26 mouse cellular contexts compared by ENCODE assay signal in the genomic region with DNA sequence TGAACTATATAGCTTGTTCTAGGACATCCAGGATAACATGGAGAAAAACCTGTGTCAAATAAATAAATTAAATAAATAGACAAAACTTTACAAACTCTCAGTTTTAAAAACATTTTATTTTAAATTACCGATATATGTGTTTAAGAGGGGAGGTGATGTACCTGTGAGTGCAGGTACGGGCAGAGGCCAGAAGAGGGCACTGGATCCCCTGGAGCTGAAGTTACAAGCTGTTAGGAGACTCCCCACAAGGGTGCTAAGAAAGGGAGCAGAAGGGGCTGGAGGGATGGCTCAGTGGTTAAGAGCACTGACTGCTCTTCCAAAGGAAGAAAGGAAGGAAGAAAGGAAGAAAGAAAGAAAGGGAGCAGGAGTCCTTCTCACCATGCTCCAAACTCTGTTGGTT. TPM values are rescaled to one million over a fixed set of nuclear protein-coding genes. Genes with fewer than 3 reads are reported as not detected.
DNase-seq lines count a peak whose midpoint lies in the region; ATAC-seq and TF ChIP-seq lines count a peak whose summit lies in the region.
"Had no signal": no experiment of that assay in that cellular context is flagged by ENCODE, and none has a peak within 500 bp of the region (broad histone marks: within the 10 kb centered on the region; RNA-seq: fewer than 3 reads in every experiment).

No protein-coding gene starts in this region.

- H3K4me3 ChIP-seq in hindbrain, postnatal 0 days (ENCODE audit: low read length): no peak overlapping the region
- no peak overlapping the region for H3K4me3 ChIP-seq in hindbrain, embryonic 12.5 days
- H3K4me3 ChIP-seq in liver, postnatal 0 days (ENCODE audit: low read depth, low read length): no peak overlapping the region
- no peak overlapping the region for H3K4me3 ChIP-seq in ES-Bruce4 (ENCODE audit: low read depth, low read length)
- no peak overlapping the region for H3K4me3 ChIP-seq in small intestine, adult 2 months (ENCODE audit: low read depth, low read length)
- H3K4me3 ChIP-seq in heart, embryonic 11.5 days (ENCODE audit: low read depth, low read length): no peak overlapping the region
- H3K4me3 ChIP-seq: embryonic facial prominence, embryonic 15.5 days; heart, embryonic 15.5 days; limb, embryonic 13.5 days; neural tube, embryonic 12.5 days had no signal

- 99% methylated on average over 2 of the region's 2 CpGs for WGBS in hindbrain, postnatal 0 days
- 96% methylated on average over 2 of the region's 2 CpGs for WGBS in hindbrain, embryonic 12.5 days
- 88% methylated on average over 2 of the region's 2 CpGs for WGBS in liver, postnatal 0 days (ENCODE audit: insufficient replicate concordance)
- WGBS in small intestine, adult 2 months: 97% methylated on average over 2 of the region's 2 CpGs
- WGBS in heart, embryonic 11.5 days (ENCODE audit: insufficient replicate concordance): 92% methylated on average over 2 of the region's 2 CpGs

- no peak overlapping the region for H3K4me2 ChIP-seq in hindbrain, postnatal 0 days (ENCODE audit: low read depth, low read length)
- H3K4me2 ChIP-seq in hindbrain, embryonic 12.5 days (replicated peaks): no peak overlapping the region
- no peak overlapping the region for H3K4me2 ChIP-seq in liver, postnatal 0 days (ENCODE audit: low read depth, low read length)
- H3K4me2 ChIP-seq in heart, embryonic 11.5 days: no peak overlapping the region
- H3K4me2 ChIP-seq: embryonic facial prominence, embryonic 15.5 days; heart, embryonic 15.5 days; limb, embryonic 13.5 days; neural tube, embryonic 12.5 days had no signal

- ATAC-seq in hindbrain, postnatal 0 days: no peak
- ATAC-seq in hindbrain, embryonic 12.5 days (ENCODE audit: low FRiP score): no peak
- no peak for ATAC-seq in liver, postnatal 0 days
- no peak for ATAC-seq in heart, embryonic 11.5 days (replicated peaks; ENCODE audit: insufficient number of reproducible peaks, low FRiP score, low TSS enrichment)

- peaks cover 13% of the 10 kb centered on the region; the same call in 1 of the 2 replicates for H3K4me1 ChIP-seq in hindbrain, postnatal 0 days (ENCODE audit: insufficient read depth, low read length)
- H3K4me1 ChIP-seq in hindbrain, embryonic 12.5 days: peaks cover 19% of the 10 kb centered on the region
- H3K4me1 ChIP-seq in liver, postnatal 0 days (ENCODE audit: insufficient read depth): peaks cover 14% of the 10 kb centered on the region
- H3K4me1 ChIP-seq in ES-Bruce4 (ENCODE audit: control insufficient read depth, insufficient read depth, low read length): peaks cover 2% of the 10 kb centered on the region
- H3K4me1 ChIP-seq in small intestine, adult 2 months (ENCODE audit: control insufficient read depth, insufficient read depth, insufficient read length, low read length): peaks cover 11% of the 10 kb centered on the region
- H3K4me1 ChIP-seq in heart, embryonic 11.5 days (ENCODE audit: control insufficient read depth, insufficient read depth, low read length): peaks cover 17% of the 10 kb centered on the region

- no peak overlapping the region for H3K27ac ChIP-seq in hindbrain, postnatal 0 days
- no peak overlapping the region for H3K27ac ChIP-seq in hindbrain, embryonic 12.5 days
- no peak overlapping the region for H3K27ac ChIP-seq in liver, postnatal 0 days (ENCODE audit: low read depth)
- H3K27ac ChIP-seq in ES-Bruce4 (ENCODE audit: insufficient read depth, low read length): no peak overlapping the region
- H3K27ac ChIP-seq in small intestine, adult 2 months (ENCODE audit: insufficient read depth, low read depth, low read length): no peak overlapping the region
- H3K27ac ChIP-seq in heart, embryonic 11.5 days (ENCODE audit: low read depth, low read length): no peak overlapping the region
- H3K27ac ChIP-seq: embryonic facial prominence, embryonic 15.5 days; heart, embryonic 15.5 days; limb, embryonic 13.5 days; neural tube, embryonic 12.5 days had no signal

- H3K9ac ChIP-seq in hindbrain, postnatal 0 days (replicated peaks; ENCODE audit: low read length): no peak overlapping the region
- H3K9ac ChIP-seq in hindbrain, embryonic 12.5 days: no peak overlapping the region
- H3K9ac ChIP-seq in liver, postnatal 0 days (replicated peaks): no peak overlapping the region
- no peak overlapping the region for H3K9ac ChIP-seq in ES-Bruce4 (ENCODE audit: low read depth, poor library complexity, severe bottlenecking)
- no peak overlapping the region for H3K9ac ChIP-seq in heart, embryonic 11.5 days (ENCODE audit: low read depth, low read length)
- H3K9ac ChIP-seq: embryonic facial prominence, embryonic 15.5 days; heart, embryonic 15.5 days; limb, embryonic 13.5 days; neural tube, embryonic 12.5 days had no signal

- no peaks in the 10 kb centered on the region for H3K27me3 ChIP-seq in hindbrain, postnatal 0 days (ENCODE audit: insufficient read depth, low read length)
- no peaks in the 10 kb centered on the region for H3K27me3 ChIP-seq in hindbrain, embryonic 12.5 days
- H3K27me3 ChIP-seq in liver, postnatal 0 days (ENCODE audit: insufficient read depth, low read length): no peaks in the 10 kb centered on the region
- no peaks in the 10 kb centered on the region for H3K27me3 ChIP-seq in ES-Bruce4 (ENCODE audit: control insufficient read depth, insufficient read depth, low read length, poor library complexity, severe bottlenecking)
- no peaks in the 10 kb centered on the region for H3K27me3 ChIP-seq in small intestine, adult 2 months (ENCODE audit: control insufficient read depth, insufficient read depth, low read length)
- H3K27me3 ChIP-seq in heart, embryonic 11.5 days (ENCODE audit: control insufficient read depth, insufficient read depth, low read length): no peaks in the 10 kb centered on the region
- H3K27me3 ChIP-seq: embryonic facial prominence, embryonic 15.5 days; heart, embryonic 15.5 days; limb, embryonic 13.5 days; neural tube, embryonic 12.5 days had no signal

- no peaks in the 10 kb centered on the region for H3K9me3 ChIP-seq in hindbrain, postnatal 0 days (ENCODE audit: low read length)
- no peaks in the 10 kb centered on the region for H3K9me3 ChIP-seq in hindbrain, embryonic 12.5 days (replicated peaks)
- no peaks in the 10 kb centered on the region; the same call in 1 of the 2 replicates for H3K9me3 ChIP-seq in liver, postnatal 0 days (ENCODE audit: low read length)
- H3K9me3 ChIP-seq in ES-Bruce4 (replicated peaks; ENCODE audit: control insufficient read depth, insufficient read depth, low read length, poor library complexity, severe bottlenecking): no peaks in the 10 kb centered on the region
- no peaks in the 10 kb centered on the region for H3K9me3 ChIP-seq in heart, embryonic 11.5 days (replicated peaks; ENCODE audit: control insufficient read depth, low read length)
- H3K9me3 ChIP-seq: embryonic facial prominence, embryonic 15.5 days; heart, embryonic 15.5 days; limb, embryonic 13.5 days; neural tube, embryonic 12.5 days had no signal

- 0 out of 2 replicates have a peak, but pooled peaks have one; percentile 9 for TF ChIP-seq CTCF in hindbrain, postnatal 0 days (IDR thresholded peaks at IDR 0.05; ENCODE audit: low read depth)
- peak; percentile 48 for TF ChIP-seq CTCF in liver, postnatal 0 days (IDR thresholded peaks at IDR 0.05; ENCODE audit: low read depth)
- peak; percentile 69 for TF ChIP-seq CTCF in ES-Bruce4 (IDR thresholded peaks at IDR 0.05; ENCODE audit: low read depth, low read length)
- TF ChIP-seq CTCF in small intestine, adult 2 months (IDR thresholded peaks at IDR 0.05; ENCODE audit: extremely low read depth, insufficient read length, insufficient replicate concordance, low read depth, low read length): peak; percentile 29; the same call in 1 of the 2 replicates

- no peaks in the 10 kb centered on the region; the same call in 1 of the 2 replicates for H3K36me3 ChIP-seq in hindbrain, postnatal 0 days (ENCODE audit: insufficient read depth, low read length)
- H3K36me3 ChIP-seq in hindbrain, embryonic 12.5 days: peaks cover 4% of the 10 kb centered on the region
- no peaks in the 10 kb centered on the region for H3K36me3 ChIP-seq in liver, postnatal 0 days (replicated peaks; ENCODE audit: insufficient read depth, low read length)
- no peaks in the 10 kb centered on the region for H3K36me3 ChIP-seq in ES-Bruce4 (ENCODE audit: control insufficient read depth, insufficient read depth, low read length, poor library complexity, severe bottlenecking)
- H3K36me3 ChIP-seq in small intestine, adult 2 months (ENCODE audit: control insufficient read depth, insufficient read depth, low read length): no peaks in the 10 kb centered on the region
- peaks cover 8% of the 10 kb centered on the region for H3K36me3 ChIP-seq in heart, embryonic 11.5 days (ENCODE audit: control insufficient read depth, insufficient read depth, low read length)

- TF ChIP-seq POLR2A in ES-Bruce4 (IDR thresholded peaks at IDR 0.05; ENCODE audit: insufficient read depth, low read length): no peak
- TF ChIP-seq POLR2A in small intestine, adult 2 months (IDR thresholded peaks at IDR 0.05; ENCODE audit: low read depth, low read length): no peak

- DNase-seq in hindbrain, postnatal 0 days (ENCODE audit: low spot score): no peak
- DNase-seq in liver, postnatal 0 days: no peak
- DNase-seq in liver: no peak
- no peak for DNase-seq in thymus, postnatal 25 days
- DNase-seq: adrenal gland, postnatal 10 days; cerebellum, postnatal 36 days; gastrocnemius, postnatal 10 days; heart, adult 11 months; kidney, adult 9 months; lung, adult 2 months; lung, postnatal 4 days; right cerebral cortex, postnatal 4 days; thymus, postnatal 4 days had no signal

- TF ChIP-seq EP300 in liver, postnatal 0 days (IDR thresholded peaks at IDR 0.05; ENCODE audit: low read depth): no peak
- TF ChIP-seq EP300 in ES-Bruce4 (IDR thresholded peaks at IDR 0.05; ENCODE audit: insufficient read depth, low read depth, low read length): no peak

RNA-seq across cellular contexts. Expression of gene C2, which starts 6.7 kb away (rescaled TPM):
- 5.4 and 7.8 TPM in 2 replicates for total RNA-seq in hindbrain, postnatal 0 days (2014; rRNA removed)
- 5.5 and 6.0 TPM in 2 replicates for polyA plus RNA-seq in hindbrain, postnatal 0 days (2015; fragmentation: Nextera tagmentation; extraction: Ambion mirVana)
- 1.4 and 2.6 TPM in 2 replicates for polyA plus RNA-seq in hindbrain, embryonic 12.5 days (2016; fragmentation: Nextera tagmentation; extraction: Ambion mirVana)
- 35.7 and 37.3 TPM in 2 replicates for polyA plus RNA-seq in liver, postnatal 0 days (2015; fragmentation: Nextera tagmentation; extraction: Ambion mirVana)
- 9.9 and 10.8 TPM in 2 replicates for polyA plus RNA-seq in ES-Bruce4 (2011; ENCODE audit: insufficient read depth, insufficient read length, low read depth, missing spikeins)
- 4.3 and 10.6 TPM in 2 replicates for polyA plus RNA-seq in small intestine, adult 2 months (2012; rRNA removed)
- 0.70 and 0.94 TPM in 2 replicates for polyA plus RNA-seq in heart, embryonic 11.5 days (2014; fragmentation: Nextera tagmentation; extraction: Ambion mirVana)
- total RNA-seq: hematopoietic stem cell, adult 5-6 weeks; monocyte, adult 5-6 weeks had no signal

RNA-seq across cellular contexts. Expression of gene Ehmt2, which starts 6.9 kb away (rescaled TPM):
- 309 and 317 TPM in 2 replicates for total RNA-seq in hindbrain, postnatal 0 days (2014; rRNA removed)
- polyA plus RNA-seq in hindbrain, postnatal 0 days (2015; fragmentation: Nextera tagmentation; extraction: Ambion mirVana): 57.4 and 57.6 TPM in 2 replicates
- polyA plus RNA-seq in hindbrain, embryonic 12.5 days (2016; fragmentation: Nextera tagmentation; extraction: Ambion mirVana): 110 and 113 TPM in 2 replicates
- 11.1 TPM in 2 replicates for polyA plus RNA-seq in liver, postnatal 0 days (2015; fragmentation: Nextera tagmentation; extraction: Ambion mirVana)
- polyA plus RNA-seq in ES-Bruce4 (2011; ENCODE audit: insufficient read depth, insufficient read length, low read depth, missing spikeins): 60.9 and 75.4 TPM in 2 replicates
- 101 and 242 TPM in 2 replicates for polyA plus RNA-seq in small intestine, adult 2 months (2012; rRNA removed)
- 32.4 and 42.3 TPM in 2 replicates for polyA plus RNA-seq in heart, embryonic 11.5 days (2014; fragmentation: Nextera tagmentation; extraction: Ambion mirVana)

RNA-seq across cellular contexts. Expression of gene Gm20547, which starts 9.5 kb away (rescaled TPM):
- not detected in 2 replicates for total RNA-seq in hindbrain, postnatal 0 days (2014; rRNA removed)
- polyA plus RNA-seq in hindbrain, postnatal 0 days (2015; fragmentation: Nextera tagmentation; extraction: Ambion mirVana): not detected in 2 replicates
- 0.10 and 0.29 TPM in 2 replicates for polyA plus RNA-seq in hindbrain, embryonic 12.5 days (2016; fragmentation: Nextera tagmentation; extraction: Ambion mirVana)
- 0.25 TPM in 1 of 2 replicates, not detected in the other for polyA plus RNA-seq in liver, postnatal 0 days (2015; fragmentation: Nextera tagmentation; extraction: Ambion mirVana)
- polyA plus RNA-seq in ES-Bruce4 (2011; ENCODE audit: insufficient read depth, insufficient read length, low read depth, missing spikeins): 0.41 TPM in 1 of 2 replicates, not detected in the other
- polyA plus RNA-seq in small intestine, adult 2 months (2012; rRNA removed): not detected in 2 replicates
- polyA plus RNA-seq in heart, embryonic 11.5 days (2014; fragmentation: Nextera tagmentation; extraction: Ambion mirVana): not detected in 2 replicates
- total RNA-seq: gastrocnemius, postnatal 10 days; hematopoietic stem cell, adult 5-6 weeks; layer of hippocampus, postnatal 14 days; monocyte, adult 5-6 weeks had no signal
- polyA plus RNA-seq: brain, embryonic 14.5 days; embryonic facial prominence, embryonic 15.5 days; heart, embryonic 15.5 days; large intestine, adult 2 months; limb, embryonic 13.5 days; lung, adult 2 months; neural tube, embryonic 12.5 days had no signal

RNA-seq across cellular contexts. Expression of gene Zbtb12, which starts 12.1 kb away (rescaled TPM):
- 20.7 and 31.1 TPM in 2 replicates for total RNA-seq in hindbrain, postnatal 0 days (2014; rRNA removed)
- polyA plus RNA-seq in hindbrain, postnatal 0 days (2015; fragmentation: Nextera tagmentation; extraction: Ambion mirVana): 5.1 and 6.5 TPM in 2 replicates
- 12.0 and 12.8 TPM in 2 replicates for polyA plus RNA-seq in hindbrain, embryonic 12.5 days (2016; fragmentation: Nextera tagmentation; extraction: Ambion mirVana)
- 0.33 and 0.46 TPM in 2 replicates for polyA plus RNA-seq in liver, postnatal 0 days (2015; fragmentation: Nextera tagmentation; extraction: Ambion mirVana)
- polyA plus RNA-seq in ES-Bruce4 (2011; ENCODE audit: insufficient read depth, insufficient read length, low read depth, missing spikeins): 22.8 and 24.7 TPM in 2 replicates
- 2.9 and 6.8 TPM in 2 replicates for polyA plus RNA-seq in small intestine, adult 2 months (2012; rRNA removed)
- polyA plus RNA-seq in heart, embryonic 11.5 days (2014; fragmentation: Nextera tagmentation; extraction: Ambion mirVana): 0.52 and 0.59 TPM in 2 replicates

RNA-seq across cellular contexts. Expression of gene Slc44a4, which starts 22.9 kb away (rescaled TPM):
- 0.22 TPM in 1 of 2 replicates, not detected in the other for total RNA-seq in hindbrain, postnatal 0 days (2014; rRNA removed)
- polyA plus RNA-seq in hindbrain, postnatal 0 days (2015; fragmentation: Nextera tagmentation; extraction: Ambion mirVana): 0.18 and 0.25 TPM in 2 replicates
- polyA plus RNA-seq in hindbrain, embryonic 12.5 days (2016; fragmentation: Nextera tagmentation; extraction: Ambion mirVana): 0.13 and 0.15 TPM in 2 replicates
- 3.5 and 3.6 TPM in 2 replicates for polyA plus RNA-seq in liver, postnatal 0 days (2015; fragmentation: Nextera tagmentation; extraction: Ambion mirVana)
- polyA plus RNA-seq in ES-Bruce4 (2011; ENCODE audit: insufficient read depth, insufficient read length, low read depth, missing spikeins): 5.3 and 5.8 TPM in 2 replicates
- polyA plus RNA-seq in small intestine, adult 2 months (2012; rRNA removed): 64.8 and 101 TPM in 2 replicates
- polyA plus RNA-seq in heart, embryonic 11.5 days (2014; fragmentation: Nextera tagmentation; extraction: Ambion mirVana): 0.10 and 0.13 TPM in 2 replicates
- total RNA-seq: gastrocnemius, postnatal 10 days; hematopoietic stem cell, adult 5-6 weeks; monocyte, adult 5-6 weeks had no signal
- polyA plus RNA-seq: limb, embryonic 13.5 days; neural tube, embryonic 12.5 days had no signal

Comparison
In these comparisons a context has a peak if more than half of its experiments do, and no peak if none do; other contexts are left out.
1. CTCF ChIP-seq: peak in every context shown above with its lines; median percentile 69 in ES-Bruce4; 48 in liver, postnatal 0 days; 29 in small intestine, adult 2 months; 9 in hindbrain, postnatal 0 days.